Comparison of ENCODE assay signal across 8 mouse cellular contexts in genomic region chr10:20725384-20725983, GRCm38 (mm10). TPM values are rescaled to one million over a fixed set of nuclear protein-coding genes. Genes with fewer than 3 reads are reported as not detected.
DNase-seq lines count a peak whose midpoint lies in the region; ATAC-seq and TF ChIP-seq lines count a peak whose summit lies in the region.

No protein-coding gene starts in this region.

- 49% methylated on average over 8 of the region's 8 CpGs for WGBS in heart, embryonic 14.5 days
- 68% methylated on average over 8 of the region's 8 CpGs for WGBS in hindbrain, embryonic 14.5 days
- 60% methylated on average over 8 of the region's 8 CpGs for WGBS in cerebellum, adult 2 months

- DNase-seq in heart, postnatal 4 days = no peak
- no peak for DNase-seq in hindbrain, embryonic 14.5 days (ENCODE audit: low spot score)
- no peak for DNase-seq in urinary bladder, postnatal 14 days (ENCODE audit: low spot score)
- no peak for DNase-seq in B cell, adult 2 months
- no peak for DNase-seq in cerebellum, adult 2 months

- peak overlapping the region; percentile 73 for H3K9ac ChIP-seq in heart, embryonic 14.5 days (ENCODE audit: low read length)
- no peak overlapping the region for H3K9ac ChIP-seq in hindbrain, embryonic 14.5 days

- peak overlapping the region; percentile 67 for H3K4me2 ChIP-seq in heart, embryonic 14.5 days (ENCODE audit: low read length)
- H3K4me2 ChIP-seq in hindbrain, embryonic 14.5 days (replicated peaks) = peak overlapping the region; percentile 63

- no peaks in the 10 kb centered on the region for H3K9me3 ChIP-seq in heart, embryonic 14.5 days (ENCODE audit: control insufficient read depth, low read length)
- no peaks in the 10 kb centered on the region for H3K9me3 ChIP-seq in hindbrain, embryonic 14.5 days (ENCODE audit: control insufficient read depth, low read length)

- peak overlapping the region in 1 of 2 experiments; percentile 48; a peak in 1 of 4 replicates for H3K4me3 ChIP-seq in heart, embryonic 14.5 days (ENCODE audit: control insufficient read depth in 1 of 2, insufficient read depth in 1 of 2, low read depth in 1 of 2, low read length in 2 of 2)
- H3K4me3 ChIP-seq in brown adipose tissue, adult 24 weeks (ENCODE audit: insufficient read depth, low read depth, low read length) = peak overlapping the region; percentile 58
- H3K4me3 ChIP-seq in hindbrain, embryonic 14.5 days (replicated peaks; ENCODE audit: low read length) = no peak overlapping the region
- H3K4me3 ChIP-seq in cerebellum, adult 2 months (replicated peaks; ENCODE audit: insufficient read depth, low read depth, low read length) = no peak overlapping the region

- H3K27me3 ChIP-seq in heart, embryonic 14.5 days (ENCODE audit: control insufficient read depth, insufficient read depth, low read length) = no peaks in the 10 kb centered on the region
- H3K27me3 ChIP-seq in hindbrain, embryonic 14.5 days (ENCODE audit: control insufficient read depth, insufficient read depth, low read length) = no peaks in the 10 kb centered on the region
- no peaks in the 10 kb centered on the region for H3K27me3 ChIP-seq in cerebellum, adult 2 months (ENCODE audit: control insufficient read depth, insufficient read depth, low read length)

- H3K27ac ChIP-seq in heart, embryonic 14.5 days (replicated peaks in 1 of 2; ENCODE audit: control insufficient read depth in 1 of 2, insufficient read depth in 1 of 2, low read depth in 2 of 2, low read length in 2 of 2) = no peak overlapping the region; a peak in 2 of 4 replicates
- no peak overlapping the region for H3K27ac ChIP-seq in brown adipose tissue, adult 24 weeks (replicated peaks; ENCODE audit: low read depth, low read length)
- no peak overlapping the region for H3K27ac ChIP-seq in hindbrain, embryonic 14.5 days
- no peak overlapping the region for H3K27ac ChIP-seq in cerebellum, adult 2 months (ENCODE audit: insufficient read depth, low read length)

- peaks cover 10 to 21% of the 10 kb centered on the region in 2 experiments for H3K4me1 ChIP-seq in heart, embryonic 14.5 days (ENCODE audit: control insufficient read depth in 2 of 2, insufficient read depth in 2 of 2, low read length in 2 of 2)
- H3K4me1 ChIP-seq in brown adipose tissue, adult 24 weeks (ENCODE audit: control insufficient read depth, insufficient read depth, insufficient read length, low read length) = peaks cover 2% of the 10 kb centered on the region; the same call in 1 of the 2 replicates
- peaks cover 25% of the 10 kb centered on the region for H3K4me1 ChIP-seq in hindbrain, embryonic 14.5 days (replicated peaks; ENCODE audit: control insufficient read depth, insufficient read depth, low read length)
- no peaks in the 10 kb centered on the region for H3K4me1 ChIP-seq in cerebellum, adult 2 months (ENCODE audit: control insufficient read depth, insufficient read depth, low read length)

- no peaks in the 10 kb centered on the region for H3K36me3 ChIP-seq in heart, embryonic 14.5 days (ENCODE audit: control insufficient read depth, insufficient read depth, low read length)
- H3K36me3 ChIP-seq in hindbrain, embryonic 14.5 days (replicated peaks; ENCODE audit: control insufficient read depth, insufficient read depth) = no peaks in the 10 kb centered on the region

- no peak for ATAC-seq in heart, embryonic 14.5 days (ENCODE audit: insufficient number of reproducible peaks, insufficient read depth, low FRiP score, low read depth)
- peak; percentile 39; the same call in 1 of the 2 replicates for ATAC-seq in hindbrain, embryonic 14.5 days (ENCODE audit: low FRiP score)
- ATAC-seq in megakaryocyte-erythroid progenitor cell, adult 5-6 weeks (replicated peaks; ENCODE audit: low FRiP score, low TSS enrichment, poor library complexity, severe bottlenecking) = peak; percentile 15; the same call in 1 of the 2 replicates

- TF ChIP-seq POLR2A in cerebellum, adult 2 months (IDR thresholded peaks at IDR 0.05; ENCODE audit: borderline replicate concordance, insufficient read depth, low read length) = no peak

- no peak for TF ChIP-seq CTCF in cerebellum, adult 2 months (IDR thresholded peaks at IDR 0.05; ENCODE audit: borderline replicate concordance, insufficient read depth, low read depth, low read length)

RNA-seq across cellular contexts. Expression of gene Pde7b, which starts 0.6 kb away (rescaled TPM):
- polyA plus RNA-seq in heart, embryonic 14.5 days (2014; fragmentation: Nextera tagmentation; extraction: Ambion mirVana) = 12.2 and 12.3 TPM in 2 replicates
- 10 to 100 TPM; 26.5 to 26.8 TPM for total RNA-seq in heart, postnatal 4 days (2021)
- 6.1 and 9.5 TPM in 2 replicates for polyA plus RNA-seq in brown adipose tissue, adult 24 weeks (2012; ENCODE audit: insufficient read depth, insufficient read length, missing spikeins)
- 3.5 and 3.9 TPM in 2 replicates for polyA plus RNA-seq in hindbrain, embryonic 14.5 days (2014; fragmentation: Nextera tagmentation; extraction: Ambion mirVana)
- total RNA-seq in megakaryocyte-erythroid progenitor cell, adult 5-6 weeks (2014; fragmentation: Nextera tagmentation) = 2.5 TPM in 1 of 2 replicates, not detected in the other
- not detected in 2 replicates for total RNA-seq in megakaryocyte-erythroid progenitor cell, adult 5-6 weeks (2017)
- 8.5 and 8.9 TPM in 2 replicates for polyA plus RNA-seq in cerebellum, adult 2 months (2012; rRNA removed)
